Mouse (Mus musculus) lung, postnatal 14 days (tissue): ENCODE results near the gene Gm49450.
"Not testable (repeated sequence)": the region's sequence is repeated elsewhere in the genome, so short reads cannot be mapped to it uniquely, and the experiment has no call there.

Source experiments
- DNase-seq: peaks from one replicate; pipeline ENCODE4 v3.0.0; 2021

Gm49450 gene

DNA sequence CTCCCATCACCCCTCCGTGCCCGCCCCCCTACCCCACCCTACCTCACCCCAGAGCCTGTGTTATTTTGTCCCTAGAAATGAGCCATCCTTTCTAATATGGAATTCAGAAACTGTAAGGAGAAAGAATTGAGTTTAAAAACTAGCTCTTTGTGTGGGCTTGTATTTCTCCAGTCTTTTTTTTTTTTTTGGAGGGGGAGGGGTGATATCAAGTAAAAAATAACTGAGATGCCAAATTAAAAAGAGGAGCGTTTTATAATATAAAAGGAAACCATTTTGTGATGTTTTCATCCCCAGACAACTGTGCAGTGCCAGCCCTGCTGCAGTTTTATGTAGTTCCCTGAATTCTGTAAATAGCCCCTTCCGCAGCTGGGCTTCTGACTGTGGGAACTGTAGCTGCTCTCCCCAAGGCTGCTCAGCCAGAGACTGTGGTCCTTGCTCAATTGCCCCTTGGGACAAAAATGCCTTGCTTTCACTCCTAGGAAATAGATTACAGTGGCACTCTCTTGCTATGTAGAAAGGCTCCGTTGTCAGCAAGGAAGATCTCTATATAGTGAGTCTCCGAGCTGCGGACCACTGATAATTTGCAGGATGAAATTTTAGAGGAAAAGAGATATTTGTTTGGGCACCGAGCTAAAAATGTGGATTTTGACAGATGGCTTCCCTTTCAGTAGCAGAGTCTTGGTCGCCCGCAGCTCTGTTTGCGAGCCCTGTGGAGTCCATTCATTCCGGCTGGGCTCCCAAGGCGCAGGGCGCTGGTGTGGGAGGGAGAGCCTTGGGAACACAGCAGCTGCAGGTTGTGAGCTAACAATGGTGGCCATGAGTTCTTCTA, 1.3 kb upstream of the Gm49450 start:
- no peak for DNase-seq

- DNase-seq = peak; percentile 76
Measured at GRCm38 (mm10) chr15:98952751-98953400, 475 bp downstream of the Gm49450 start.

GRCm38 (mm10) chr15:98952063-98952455, 1.3 kb downstream of the Gm49450 start:
- no peak for DNase-seq

GRCm38 (mm10) chr15:98951122-98952062, 2.0 kb downstream of the Gm49450 start:
- DNase-seq = not testable (repeated sequence)

GRCm38 (mm10) chr15:98949607-98949892, 3.8 kb downstream of the Gm49450 start:
- no peak for DNase-seq

DNA sequence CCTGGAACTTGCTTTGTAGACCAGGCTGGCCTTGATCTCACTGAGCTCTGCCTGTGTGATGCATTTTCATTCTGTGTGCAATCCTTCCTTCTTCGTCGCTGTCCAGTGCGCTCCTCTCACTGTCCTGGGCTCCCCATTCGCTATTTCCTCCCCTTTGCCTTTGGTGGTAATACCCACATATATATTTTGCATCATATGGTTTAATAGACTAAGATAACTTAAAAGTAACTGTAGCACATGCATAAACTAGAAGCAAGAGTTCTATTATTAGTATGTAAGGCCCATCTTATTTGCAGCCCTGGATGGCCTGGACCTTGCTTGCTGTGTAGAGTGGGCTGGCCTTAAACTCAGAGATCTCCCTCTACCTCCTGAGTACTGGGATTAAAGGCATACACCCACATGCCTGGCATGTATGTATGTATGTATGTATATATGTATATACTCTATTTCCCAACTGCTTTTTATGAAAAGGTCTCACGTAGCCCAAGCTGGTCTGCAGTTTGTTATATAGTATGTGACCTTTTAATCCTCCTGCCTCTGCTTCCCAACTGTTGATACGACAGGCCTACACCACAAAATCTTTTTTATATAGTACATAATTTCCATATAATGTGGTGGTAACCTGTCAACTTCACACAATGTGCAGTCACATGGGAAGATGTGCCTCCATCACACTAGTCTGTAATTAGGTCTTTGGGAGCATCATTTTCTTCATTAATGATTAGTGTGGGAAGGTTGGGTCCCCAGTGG, 4.3 kb downstream of the Gm49450 start:
- DNase-seq = no peak

DNA sequence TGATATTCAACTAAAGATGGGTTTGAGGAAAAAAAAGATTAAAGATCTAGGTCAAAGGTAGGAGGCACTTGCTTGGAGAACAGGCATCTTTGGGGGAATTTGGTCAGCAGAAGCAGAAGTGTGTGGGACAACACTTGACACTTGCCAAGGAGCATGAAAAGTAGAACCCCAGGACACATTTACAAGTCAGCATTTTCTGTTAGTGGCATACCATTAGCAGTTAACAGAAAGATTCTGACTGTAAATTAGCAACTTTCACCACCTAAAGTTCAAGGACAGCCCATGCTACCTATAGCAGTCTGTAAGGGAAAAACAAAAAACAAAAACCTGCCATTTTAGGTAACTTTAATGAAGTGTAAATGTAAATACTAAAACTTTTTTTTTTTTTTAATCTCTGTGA, 5.0 kb downstream of the Gm49450 start:
- no peak for DNase-seq

GRCm38 (mm10) chr15:98947884-98948283, 5.5 kb downstream of the Gm49450 start:
- no peak for DNase-seq

GRCm38 (mm10) chr15:98943133-98943532, 10.2 kb downstream of the Gm49450 start:
- DNase-seq = no peak

GRCm38 (mm10) chr15:98942081-98942480, 11.3 kb downstream of the Gm49450 start:
- DNase-seq = no peak

DNA sequence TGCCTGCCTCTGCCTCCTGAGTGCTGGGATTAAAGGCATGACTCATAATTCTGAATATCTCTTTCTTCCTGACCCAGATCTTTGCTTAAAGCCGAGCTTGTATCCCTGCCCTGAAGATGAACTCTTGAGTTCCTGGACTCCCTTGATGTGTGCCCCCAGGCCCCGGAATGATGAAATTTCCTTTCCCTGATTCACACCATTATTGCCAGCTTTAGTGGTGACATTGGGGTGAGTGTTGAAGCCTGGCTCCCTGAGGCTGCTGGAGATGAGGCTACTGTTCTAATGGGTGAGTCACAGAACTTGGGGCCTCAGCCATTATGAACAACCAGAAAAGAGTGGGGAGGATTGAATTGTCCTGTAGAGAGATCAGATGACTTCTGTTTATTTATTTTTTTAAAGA, 11.8 kb downstream of the Gm49450 start:
- no peak for DNase-seq

DNA sequence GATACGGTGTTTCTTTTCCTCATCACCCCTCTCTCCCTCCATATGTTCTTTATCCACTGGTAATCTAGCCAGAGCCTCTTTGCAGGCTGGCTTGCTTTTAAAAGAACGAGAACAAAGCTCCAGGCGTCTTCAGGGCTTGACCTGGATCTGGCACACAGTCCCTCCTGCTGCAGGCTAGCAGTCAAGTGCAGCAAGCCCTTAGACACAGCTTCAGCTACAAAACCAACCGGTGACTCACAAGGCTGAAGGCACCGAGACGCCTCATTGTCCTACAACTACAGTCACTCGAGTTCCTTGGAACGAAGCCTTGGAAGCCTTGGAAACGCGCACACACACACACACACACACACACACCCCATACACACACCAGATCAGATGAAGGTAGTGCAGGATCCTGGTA, 12.5 kb downstream of the Gm49450 start:
- DNase-seq = no peak

DNA sequence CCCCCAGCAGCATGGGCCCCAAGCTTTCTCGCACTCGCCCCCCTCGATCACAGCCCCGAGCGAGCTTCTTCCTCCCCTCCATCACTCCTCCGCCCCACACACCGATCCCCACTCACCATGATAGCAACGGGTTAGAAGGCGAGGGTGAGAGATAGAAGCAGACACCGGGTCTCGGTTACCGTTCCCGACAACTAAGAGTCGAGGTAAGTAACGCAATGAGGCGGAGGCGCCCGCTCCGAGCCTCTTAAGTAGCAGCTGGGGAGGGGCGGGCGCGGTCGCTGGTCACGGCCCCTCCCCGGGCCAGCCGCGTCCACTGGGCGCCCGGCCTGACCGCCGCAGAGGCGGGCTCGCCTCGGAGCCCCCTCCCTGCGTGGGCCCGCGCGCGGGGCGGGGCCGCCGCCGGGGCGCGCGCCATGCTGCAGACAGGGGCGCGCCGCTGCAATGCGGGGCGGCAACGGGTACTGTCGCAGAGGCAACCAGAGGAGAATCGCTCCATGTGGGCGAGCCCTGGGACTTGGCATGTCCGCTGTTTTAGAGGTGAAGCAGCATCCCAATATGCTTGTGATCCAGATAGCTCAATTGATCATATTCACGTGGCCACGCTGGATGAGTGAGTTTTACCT, 19.0 kb downstream of the Gm49450 start, which contains the start of gene Tuba1b:
Gene Tuba1b (minus strand): TSS at position 349 of the 623 bp plus-strand sequence.
- peak; percentile 93 for DNase-seq

GRCm38 (mm10) chr15:98933833-98934216, 19.5 kb downstream of the Gm49450 start:
- peak; percentile 97 for DNase-seq

DNA sequence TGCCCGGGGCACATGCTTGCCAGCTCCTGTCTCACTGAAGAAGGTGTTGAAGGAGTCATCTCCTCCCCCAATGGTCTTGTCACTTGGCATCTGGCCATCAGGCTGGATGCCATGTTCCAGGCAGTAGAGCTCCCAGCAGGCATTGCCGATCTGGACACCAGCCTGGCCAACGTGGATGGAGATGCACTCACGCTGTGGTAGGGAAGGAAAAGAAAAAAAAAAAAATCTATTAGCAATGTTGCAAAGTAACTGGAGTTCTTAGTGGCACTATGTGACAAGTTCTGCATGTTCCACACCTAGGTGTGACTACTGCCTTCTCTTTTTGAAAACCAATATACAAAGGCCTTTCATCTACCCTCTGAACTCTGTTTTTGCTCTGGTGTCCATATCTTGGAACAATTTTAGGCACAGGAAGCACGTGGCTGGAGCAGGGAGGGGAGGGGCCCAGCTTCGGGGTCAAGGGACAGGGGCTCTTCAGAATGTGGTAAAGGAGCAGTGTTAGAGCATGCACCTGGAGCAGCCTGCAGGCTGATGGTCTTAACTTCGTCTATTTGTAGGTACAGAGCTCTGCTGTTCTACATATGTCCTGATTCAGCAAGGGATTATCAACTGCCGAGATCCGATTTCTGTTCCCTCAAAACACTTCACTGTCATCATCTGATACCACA, 20.2 kb downstream of the Gm49450 start:
- DNase-seq = not testable (repeated sequence)

GRCm38 (mm10) chr15:98930998-98931397, 22.4 kb downstream of the Gm49450 start:
- no peak for DNase-seq

DNA sequence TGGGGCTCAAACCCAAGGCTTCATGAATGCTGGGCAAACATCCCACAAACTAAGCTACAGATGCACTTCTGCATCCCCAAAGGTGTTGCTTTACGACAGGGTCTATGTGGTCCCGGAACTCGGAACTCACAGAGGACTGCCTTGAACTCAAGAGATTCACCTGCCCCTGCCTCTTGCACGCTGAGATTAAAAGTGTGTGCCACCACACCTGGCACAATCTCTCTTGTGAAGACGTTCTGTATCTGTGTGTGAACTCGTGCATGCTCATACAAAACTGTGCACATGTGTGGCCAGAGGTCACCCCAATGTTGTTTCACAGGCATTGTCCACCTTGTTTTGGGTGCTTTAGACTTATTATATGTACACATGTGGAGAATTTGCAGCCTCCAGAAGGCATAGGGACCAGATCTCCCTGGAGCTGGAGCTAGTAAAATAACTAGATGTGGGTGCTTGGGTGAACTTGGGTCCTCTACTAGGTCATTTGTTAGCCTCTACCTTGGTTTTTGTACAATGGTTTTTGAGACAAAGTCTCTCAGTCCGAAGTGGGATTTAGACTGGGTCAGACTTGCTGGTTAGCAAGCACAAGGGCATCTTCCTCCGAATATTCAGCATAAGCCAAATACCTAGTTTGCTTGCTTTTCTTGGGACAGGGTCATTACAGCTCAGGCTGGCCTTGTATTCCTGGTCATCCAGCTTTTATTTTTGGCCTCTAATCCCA, 23.2 kb downstream of the Gm49450 start:
- DNase-seq = no peak

DNA sequence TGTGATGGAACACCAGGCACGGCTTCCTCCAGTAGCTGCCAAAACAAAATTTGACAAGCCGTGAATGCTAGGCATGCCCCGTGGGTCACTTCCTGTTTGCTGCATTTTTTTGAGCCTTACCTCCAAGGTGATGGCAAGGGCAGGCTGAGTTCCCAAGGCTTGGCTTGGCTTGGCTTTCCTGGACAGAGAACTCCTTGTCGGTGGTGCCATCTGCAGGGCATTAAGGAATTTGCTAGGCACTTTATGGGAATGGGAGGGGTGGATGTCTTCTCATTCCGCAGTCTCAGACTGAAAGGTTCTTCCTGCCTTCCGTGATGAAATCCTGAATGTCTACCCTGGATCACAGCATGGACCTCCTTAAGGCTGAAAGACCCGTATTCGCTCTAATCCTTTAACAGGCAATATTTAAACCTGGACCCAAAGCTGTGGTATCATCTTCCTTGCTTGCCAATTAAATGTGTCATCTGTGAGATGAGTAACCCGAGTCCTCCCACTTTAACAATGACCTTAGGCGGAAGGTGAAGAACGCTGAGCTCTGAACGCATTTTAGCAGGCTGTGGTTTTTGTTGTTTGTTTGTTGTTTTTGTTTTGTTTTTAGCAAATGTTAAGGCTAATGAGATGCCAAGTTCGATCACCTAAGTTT, 24.6 kb downstream of the Gm49450 start:
- peak; percentile 77 for DNase-seq

DNA sequence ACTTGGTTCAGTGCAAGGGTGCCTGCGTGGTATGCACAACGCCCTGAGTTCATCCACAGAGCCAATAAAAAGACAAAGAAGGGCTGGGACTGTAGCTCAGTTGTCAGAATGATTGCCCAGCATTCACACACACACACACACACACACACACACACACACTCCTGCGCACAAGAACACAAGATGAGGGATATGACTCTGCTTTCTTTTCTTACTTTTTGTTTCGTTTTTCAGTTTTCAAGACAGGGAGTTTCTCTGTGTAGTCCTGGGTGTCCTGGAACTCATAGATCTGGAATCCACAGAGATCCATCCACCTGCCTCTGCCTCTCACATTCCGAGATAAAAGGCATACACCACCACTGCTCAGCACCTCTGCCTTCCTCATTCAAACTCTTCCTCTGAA, 25.8 kb downstream of the Gm49450 start:
- DNase-seq = no peak

DNA sequence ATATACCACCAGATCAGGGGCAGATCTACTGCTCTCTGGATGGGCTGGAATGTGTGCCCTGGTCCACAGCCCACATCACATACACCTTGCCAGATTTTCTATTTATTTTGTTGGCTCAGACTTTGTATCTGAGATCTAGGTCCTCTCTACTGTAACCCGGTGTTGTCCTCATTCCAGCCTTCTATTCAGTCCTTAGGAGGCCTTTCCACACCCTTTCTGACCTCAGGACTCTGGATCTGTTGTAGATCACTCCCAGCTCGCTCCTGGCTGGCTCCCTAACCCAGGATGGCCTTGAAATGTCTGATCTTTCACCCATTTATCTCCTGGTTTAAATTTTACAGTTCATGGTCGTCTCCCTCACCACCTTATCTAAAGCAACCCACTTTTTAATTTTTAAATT, 28.7 kb downstream of the Gm49450 start:
- DNase-seq = no peak
